Mouse (Mus musculus): ENCODE measurements around the gene Gm5565. TPM values are rescaled to one million over a fixed set of nuclear protein-coding genes. Genes with fewer than 3 reads are reported as not detected.
A peak's percentile ranks its signal among the peaks of the same experiment; 100 is the strongest.
"Not testable (repeated sequence)": the region's sequence is repeated elsewhere in the genome, so short reads cannot be mapped to it uniquely, and the experiment has no call there.

Gm5565 gene
- not detected in 2 replicates for total RNA-seq (2021)
- long read RNA-seq = 0 reads

GRCm38 (mm10) chr5:146160439-146160838, at the start of gene Gm5565:
Gene Gm5565 (minus strand): TSS chr5:146160539.
- not testable (repeated sequence) for DNase-seq

GRCm38 (mm10) chr5:146205537-146205936, 45.2 kb upstream of the Gm5565 start:
- no peak for DNase-seq

- DNase-seq = no peak
These were observed 43.6 kb upstream of the Gm5565 start for GRCm38 (mm10) chr5:146203921-146204320.

- DNase-seq = no peak
These were observed 40.2 kb upstream of the Gm5565 start for GRCm38 (mm10) chr5:146200580-146200979.

GRCm38 (mm10) chr5:146199540-146199939, 39.2 kb upstream of the Gm5565 start:
- no peak for DNase-seq

- DNase-seq = no peak
These were observed 38.7 kb upstream of the Gm5565 start for GRCm38 (mm10) chr5:146199073-146199472.

GRCm38 (mm10) chr5:146193360-146193759, 33.0 kb upstream of the Gm5565 start:
- DNase-seq = no peak

- no peak for DNase-seq
These were observed 30.3 kb upstream of the Gm5565 start for GRCm38 (mm10) chr5:146190501-146191269.

GRCm38 (mm10) chr5:146190093-146190492, 29.8 kb upstream of the Gm5565 start:
- no peak for DNase-seq

GRCm38 (mm10) chr5:146188712-146189111, 28.4 kb upstream of the Gm5565 start:
- DNase-seq = no peak

- DNase-seq = no peak
These were observed 27.8 kb upstream of the Gm5565 start for GRCm38 (mm10) chr5:146188144-146188543.

GRCm38 (mm10) chr5:146187441-146187840, 27.1 kb upstream of the Gm5565 start:
- peak; percentile 65 for DNase-seq

GRCm38 (mm10) chr5:146185204-146185603, 24.9 kb upstream of the Gm5565 start, which contains the start of gene 1700001J03Rik:
Gene 1700001J03Rik (minus strand): TSS chr5:146185304.
- not testable (repeated sequence) for DNase-seq

- peak; percentile 38 for DNase-seq
These were observed 12.4 kb upstream of the Gm5565 start for GRCm38 (mm10) chr5:146172744-146173143.

GRCm38 (mm10) chr5:146170621-146171020, 10.3 kb upstream of the Gm5565 start, which contains the start of gene Gm6309:
Gene Gm6309 (minus strand): TSS chr5:146170721.
- not testable (repeated sequence) for DNase-seq

- not testable (repeated sequence) for DNase-seq
These were observed 2.0 kb downstream of the Gm5565 start for GRCm38 (mm10) chr5:146158326-146158725.

GRCm38 (mm10) chr5:146150454-146150853, 9.9 kb downstream of the Gm5565 start:
- no peak for DNase-seq

GRCm38 (mm10) chr5:146147903-146148302, 12.4 kb downstream of the Gm5565 start:
- DNase-seq = no peak

Other genes with a start within 250 kb of the Gm5565 start
- 10.8 TPM in 1 of 2 replicates, not detected in the other for gene Cyp3a25, start 150.9 kb downstream of the Gm5565 start, total RNA-seq (2021)
- gene Cyp3a59, start 81.3 kb downstream of the Gm5565 start, total RNA-seq (2021) = 1.7 TPM in 1 of 2 replicates, not detected in the other
- not detected in 2 replicates for gene Gm6309, start 10.2 kb upstream of the Gm5565 start, total RNA-seq (2021)
- gene 1700001J03Rik, start 24.8 kb upstream of the Gm5565 start, total RNA-seq (2021) = 2.1 TPM in 1 of 2 replicates, not detected in the other
- gene Rnf6, start 61.0 kb upstream of the Gm5565 start, total RNA-seq (2021) = 69.2 and 69.8 TPM in 2 replicates
- 107 and 135 TPM in 2 replicates for gene Cdk8, start 70.7 kb upstream of the Gm5565 start, total RNA-seq (2021)
- 36.6 and 36.9 TPM in 2 replicates for gene Wasf3, start 224.4 kb upstream of the Gm5565 start, total RNA-seq (2021)